Mouse (Mus musculus) liver, embryonic 14.5 days (tissue): Measurements from ENCODE around the gene Cep83. TPM values are rescaled to one million over a fixed set of nuclear protein-coding genes. Genes with fewer than 3 reads are reported as not detected.
A peak's percentile ranks its signal among the peaks of the same experiment; 100 is the strongest.

Source experiments
- ATAC-seq: fragments of 200-750 bp; cut with Nextera tagmentation; 2 replicates; pipeline ENCODE4 v1.8.0; 2017; ENCODE audit warnings: moderate number of reproducible peaks, mild to moderate bottlenecking, moderate library complexity; ENCODE audit not compliant: insufficient read depth
- DNase-seq, 3 experiments: peaks; one replicate each; pipeline ENCODE4 v3.0.0-alpha.2; 2012 to 2013; ENCODE audit warnings: low read depth in 3 of 3, low spot score in 3 of 3
- H3K27ac ChIP-seq: fragments of 300-500 bp; sonication (generic); 2 replicates; pipeline ENCODE4 v1.5.1; 2014; ENCODE audit warnings: moderate library complexity, mild to moderate bottlenecking, control low read depth, inconsistent platforms
- H3K27me3 ChIP-seq: fragments of 300-500 bp; sonication (generic); 2 replicates; pipeline ENCODE4 v1.6.1; 2014; ENCODE audit warnings: mild to moderate bottlenecking, low read length, moderate library complexity; ENCODE audit not compliant: control insufficient read depth, insufficient read depth
- H3K36me3 ChIP-seq: fragments of 300-500 bp; sonication (generic); replicated peaks from 2 replicates; pipeline ENCODE4 v1.6.1; 2014; ENCODE audit warnings: low read depth; ENCODE audit not compliant: control insufficient read depth, insufficient read depth
- H3K4me1 ChIP-seq, 2 experiments: fragments of 200-500 bp in 1 of 2; fragments of 300-500 bp in 1 of 2; sonication (generic) in 1 of 2; replicated peaks; 2 replicates each; pipeline ENCODE4 v1.6.1; 2012 to 2014; ENCODE audit warnings: antibody characterized with exemption in 1 of 2, inconsistent platforms in 1 of 2, low read length in 1 of 2; ENCODE audit not compliant: control insufficient read depth in 2 of 2, insufficient read depth in 2 of 2
- H3K4me2 ChIP-seq: fragments of 300-500 bp; sonication (generic); 2 replicates; pipeline ENCODE4 v1.6.1; 2014; ENCODE audit warnings: low read depth, mild to moderate bottlenecking, control low read depth, moderate library complexity
- H3K4me3 ChIP-seq, 2 experiments: fragments of 200-500 bp in 1 of 2; fragments of 300-500 bp in 1 of 2; sonication (generic) in 1 of 2; 2 replicates each; pipeline ENCODE4 v1.5.1; 2012 to 2014; ENCODE audit warnings: low read depth in 2 of 2, low read length in 2 of 2, mild to moderate bottlenecking in 2 of 2, control low read depth in 1 of 2, inconsistent platforms in 1 of 2, moderate library complexity in 1 of 2; ENCODE audit not compliant: insufficient read depth in 1 of 2
- H3K9ac ChIP-seq: fragments of 300-500 bp; sonication (generic); replicated peaks from 2 replicates; pipeline ENCODE4 v1.6.1; 2014; ENCODE audit warnings: mild to moderate bottlenecking, control low read depth, moderate library complexity
- H3K9me3 ChIP-seq: fragments of 300-500 bp; sonication (generic); 2 replicates; pipeline ENCODE4 v1.6.1; 2016; ENCODE audit warnings: low read length, mixed read lengths; ENCODE audit not compliant: control insufficient read depth
- CTCF ChIP-seq: IDR thresholded peaks from 2 replicates; pipeline ENCODE4 v1.5.1; 2016; ENCODE audit warnings: antibody characterized with exemption, low read depth, control low read depth
- EP300 ChIP-seq: IDR thresholded peaks from 2 replicates; pipeline ENCODE4 v1.6.1; 2016; ENCODE audit warnings: antibody characterized with exemption, low read depth
- WGBS: fragments of 180-500 bp; shearing (Covaris S2); extraction: QIAGEN DNeasy Blood & Tissue Kit; methylation state at CpG from one replicate; pipeline ENCODE4 v1.1.7; 2014; ENCODE audit not compliant: insufficient replicate concordance; 5-methylcytosine and 5-hydroxymethylcytosine counted together
- polyA plus RNA-seq, 2 experiments: library from polyadenylated mRNA; depleted of rRNA in 1 of 2; stranded (reverse) in 1 of 2; unstranded in 1 of 2; fragments of >200 nt; fragmentation: Nextera tagmentation in 1 of 2; extraction: Ambion mirVana in 1 of 2; gene quantifications; 2 replicates each; pipeline versions ENCODE4 v1.2.1 to v1.2.3; 2012 to 2014

Gene Cep83
- polyA plus RNA-seq, 2 experiments, result 9.0 to 10.8 TPM

DNA sequence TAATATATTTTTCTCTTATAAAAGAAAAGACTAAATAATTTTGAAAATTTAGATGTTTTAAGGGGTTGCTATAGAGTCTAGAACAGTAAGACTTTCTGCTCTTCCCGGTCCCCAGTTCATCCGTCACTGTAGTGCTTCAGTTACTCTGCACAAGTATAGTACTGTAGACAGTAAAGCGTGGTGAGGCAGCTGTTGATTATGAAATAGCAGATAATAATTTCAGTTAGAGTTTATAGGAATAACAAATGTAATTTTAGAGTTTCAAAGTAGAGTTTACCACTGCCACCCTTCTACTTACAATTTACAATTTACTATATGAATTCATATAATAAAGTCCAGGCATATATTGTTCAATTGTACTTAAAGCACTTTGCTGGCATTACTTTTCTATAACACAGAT lies 42.0 kb downstream of the Cep83 start:
- WGBS, result 65% methylated on average over 3 of the region's 3 CpGs
- H3K9me3 ChIP-seq, result no peaks in the 10 kb centered on the region
- ATAC-seq, result no peak

DNA sequence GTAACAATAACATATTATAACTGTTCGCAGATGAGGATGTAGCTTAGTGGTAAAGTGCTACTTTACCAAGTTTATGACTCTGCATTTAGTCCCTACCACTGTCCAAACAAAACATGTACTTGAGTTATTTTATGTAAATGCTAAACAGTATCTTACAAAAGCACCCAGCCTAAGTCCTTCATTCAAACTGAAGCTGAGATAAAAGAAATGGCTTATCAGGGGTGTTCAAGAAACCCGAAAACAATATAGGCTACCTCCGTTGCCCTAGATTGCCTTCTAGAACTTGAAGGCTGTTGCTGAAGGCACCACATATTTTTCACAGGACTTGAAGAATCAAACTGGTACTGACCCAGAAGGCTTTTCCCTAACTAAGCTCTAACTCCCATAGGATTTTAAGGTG lies 46.4 kb downstream of the Cep83 start:
- ATAC-seq (0 out of 2 replicates have a peak, but pooled peaks have one; percentile 35), DNase-seq (peak in 2 of 3 experiments; percentile 14 to 15)
- Histone ChIP-seq H3K27me3 (no peaks in the 10 kb centered on the region), H3K4me2 (no peak overlapping the region; the same call in 1 of the 2 replicates), H3K9ac (no peak overlapping the region), H3K9me3 (no peaks in the 10 kb centered on the region), H3K27ac (no peak overlapping the region), H3K4me1 (peaks cover 4% of the 10 kb centered on the region in 2 experiments; a peak in 3 of 4 replicates), H3K36me3 (no peaks in the 10 kb centered on the region), H3K4me3 (no peak overlapping the region)
- WGBS, result 37% methylated on average over 3 of the region's 3 CpGs
- no peak for TF ChIP-seq CTCF
- TF ChIP-seq EP300, result peak; percentile 44

More for the DNA sequence above, 42.0 kb downstream of the Cep83 start:
- H3K27ac ChIP-seq, result no peak overlapping the region
- H3K4me3 ChIP-seq, result no peak overlapping the region
- H3K27me3 ChIP-seq, result no peaks in the 10 kb centered on the region
- H3K9ac ChIP-seq, result no peak overlapping the region
- H3K4me1 ChIP-seq, result peaks cover 4% of the 10 kb centered on the region in 2 experiments; a peak in 3 of 4 replicates
- TF ChIP-seq CTCF (no peak), EP300 (no peak)
- H3K4me2 ChIP-seq, result no peak overlapping the region
- no peaks in the 10 kb centered on the region for H3K36me3 ChIP-seq
- DNase-seq, result no peak

DNA sequence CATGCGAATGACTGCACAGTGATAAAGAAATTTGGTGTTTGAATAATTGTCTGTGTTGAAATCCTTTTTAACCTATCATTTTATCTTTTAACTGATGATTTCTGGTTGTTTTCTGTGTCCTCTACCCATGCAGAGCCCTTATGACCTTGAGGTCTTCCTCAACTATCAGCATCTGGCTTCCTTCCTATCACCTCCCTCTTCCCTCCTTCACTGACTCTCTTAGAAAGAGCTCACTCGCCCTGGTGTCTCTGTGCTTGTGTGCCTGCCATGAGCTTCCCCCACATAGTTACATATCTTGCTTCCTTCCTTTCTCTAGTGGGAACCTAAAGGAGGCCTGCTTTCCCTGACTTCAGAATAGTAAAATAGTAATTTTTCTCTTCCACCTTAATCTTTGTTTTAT lies 51.8 kb downstream of the Cep83 start:
- Histone ChIP-seq H3K27me3 (no peaks in the 10 kb centered on the region), H3K36me3 (no peaks in the 10 kb centered on the region), H3K4me1 (no peaks in the 10 kb centered on the region), H3K27ac (no peak overlapping the region), H3K9me3 (no peaks in the 10 kb centered on the region), H3K4me2 (no peak overlapping the region), H3K4me3 (no peak overlapping the region), H3K9ac (no peak overlapping the region)
- TF ChIP-seq CTCF (no peak), EP300 (no peak)
- WGBS, result 44% methylated on average over 2 of the region's 2 CpGs
- ATAC-seq (no peak), DNase-seq (no peak)

DNA sequence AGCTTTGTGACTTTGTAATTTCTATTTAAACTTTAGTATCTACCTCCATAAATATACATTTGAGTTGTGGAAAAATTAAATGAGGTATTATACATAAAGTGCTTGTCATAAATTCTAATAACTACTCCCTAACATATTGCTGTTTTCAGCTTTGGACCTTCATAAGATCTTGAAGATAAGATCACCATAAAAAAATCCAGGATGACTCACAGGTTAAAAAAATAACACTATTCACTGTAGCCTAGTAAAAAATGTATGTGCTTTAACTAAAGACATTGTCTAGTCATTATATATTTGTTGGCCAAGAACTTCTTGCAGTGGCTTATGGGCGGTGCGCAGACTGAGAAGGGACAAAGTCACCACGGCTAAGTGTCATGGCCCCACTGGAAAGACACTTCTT lies 53.0 kb downstream of the Cep83 start:
- WGBS, result 90% methylated on average over 3 of the region's 3 CpGs
- DNase-seq, result no peak
- Histone ChIP-seq H3K4me3 (no peak overlapping the region), H3K36me3 (no peaks in the 10 kb centered on the region), H3K27ac (no peak overlapping the region), H3K27me3 (no peaks in the 10 kb centered on the region), H3K9ac (no peak overlapping the region), H3K4me1 (no peaks in the 10 kb centered on the region), H3K9me3 (no peaks in the 10 kb centered on the region), H3K4me2 (no peak overlapping the region)
- no peak for TF ChIP-seq EP300
- ATAC-seq, result no peak

DNA sequence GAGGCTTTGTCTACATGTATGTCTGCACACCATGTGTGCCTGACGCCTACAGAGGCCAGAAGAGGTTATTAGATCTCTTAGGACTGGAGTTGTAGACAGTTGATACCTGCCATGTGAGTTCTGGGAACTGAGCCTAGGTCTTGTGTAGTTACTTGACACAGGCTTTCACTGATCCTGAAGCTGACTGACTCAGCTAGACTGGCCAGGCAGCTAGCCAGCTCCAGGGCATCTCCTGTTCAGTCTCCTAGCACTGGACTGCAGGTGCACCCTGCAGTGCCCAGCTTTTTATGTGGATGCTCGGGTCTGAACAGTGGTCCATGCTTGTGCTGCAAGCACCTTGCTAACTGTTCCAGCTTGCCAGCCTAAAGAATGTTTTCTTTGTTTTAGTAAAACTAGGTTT lies 58.6 kb downstream of the Cep83 start:
- TF ChIP-seq CTCF (no peak), EP300 (no peak)
- no peak for ATAC-seq
- no peak overlapping the region for H3K4me3 ChIP-seq

More for the DNA sequence above, 58.6 kb downstream of the Cep83 start:
- no peaks in the 10 kb centered on the region for H3K4me1 ChIP-seq
- WGBS, result 78% methylated on average over 2 of the region's 2 CpGs
- no peak overlapping the region for H3K4me2 ChIP-seq
- H3K27ac ChIP-seq, result no peak overlapping the region
- H3K9me3 ChIP-seq, result no peaks in the 10 kb centered on the region
- no peak overlapping the region for H3K9ac ChIP-seq
- no peak for DNase-seq
- H3K27me3 ChIP-seq, result no peaks in the 10 kb centered on the region
- H3K36me3 ChIP-seq, result no peaks in the 10 kb centered on the region
